Mouse (Mus musculus) small intestine, adult 2 months (tissue): Measurements from ENCODE around the gene Lima1. TPM values are rescaled to one million over a fixed set of nuclear protein-coding genes. Genes with fewer than 3 reads are reported as not detected.
A peak's percentile ranks its signal among the peaks of the same experiment; 100 is the strongest.
"Not testable (repeated sequence)": the region's sequence is repeated elsewhere in the genome, so short reads cannot be mapped to it uniquely, and the experiment has no call there.

Experiments used
- H3K27ac ChIP-seq: fragments of 200-500 bp; 2 replicates; pipeline ENCODE4 v1.5.1; 2012; ENCODE audit warnings: low read depth, low read length, control low read depth, inconsistent platforms; ENCODE audit not compliant: insufficient read depth
- H3K27me3 ChIP-seq: fragments of 200-500 bp; 2 replicates; pipeline ENCODE4 v1.6.1; 2012; ENCODE audit warnings: mild to moderate bottlenecking, moderate library complexity, low read length, inconsistent platforms; ENCODE audit not compliant: control insufficient read depth, insufficient read depth
- H3K36me3 ChIP-seq: fragments of 200-500 bp; 2 replicates; pipeline ENCODE4 v1.6.1; 2012; ENCODE audit warnings: mild to moderate bottlenecking, low read length, control low read depth, inconsistent platforms; ENCODE audit not compliant: control insufficient read depth, insufficient read depth
- H3K4me1 ChIP-seq: fragments of 200-500 bp; 2 replicates; pipeline ENCODE4 v1.6.1; 2012; ENCODE audit warnings: low read length, inconsistent platforms, mixed read lengths; ENCODE audit not compliant: control insufficient read depth, insufficient read depth, insufficient read length
- H3K4me3 ChIP-seq: fragments of 200-500 bp; 2 replicates; pipeline ENCODE4 v1.5.1; 2012; ENCODE audit warnings: low read depth, mild to moderate bottlenecking, control low read depth, inconsistent platforms, low read length, moderate library complexity
- CTCF ChIP-seq: fragments of 200-500 bp; IDR thresholded peaks from 2 replicates; pipeline ENCODE4 v1.5.1; 2012; ENCODE audit warnings: low read depth, mild to moderate bottlenecking, control low read depth, inconsistent platforms, low read length, moderate library complexity, mixed read lengths; ENCODE audit not compliant: insufficient replicate concordance, insufficient read length; ENCODE audit errors: extremely low read depth
- POLR2A ChIP-seq: fragments of 200-500 bp; IDR thresholded peaks from 2 replicates; pipeline ENCODE4 v1.6.1; 2012; ENCODE audit warnings: low read depth, mild to moderate bottlenecking, control low read depth, inconsistent platforms, low read length, moderate library complexity
- WGBS: fragments of 180-500 bp; shearing (Covaris S2); methylation state at CpG from one replicate; pipeline ENCODE4 v1.1.7; 2018; 5-methylcytosine and 5-hydroxymethylcytosine counted together
- polyA plus RNA-seq: library from polyadenylated mRNA; depleted of rRNA; stranded (reverse); fragments of >200 nt; gene quantifications from 2 replicates; pipeline ENCODE4 v1.2.3, GENCODE M21; 2012

The Lima1 gene
- polyA plus RNA-seq, 1 experiment = 47.7 TPM

DNA sequence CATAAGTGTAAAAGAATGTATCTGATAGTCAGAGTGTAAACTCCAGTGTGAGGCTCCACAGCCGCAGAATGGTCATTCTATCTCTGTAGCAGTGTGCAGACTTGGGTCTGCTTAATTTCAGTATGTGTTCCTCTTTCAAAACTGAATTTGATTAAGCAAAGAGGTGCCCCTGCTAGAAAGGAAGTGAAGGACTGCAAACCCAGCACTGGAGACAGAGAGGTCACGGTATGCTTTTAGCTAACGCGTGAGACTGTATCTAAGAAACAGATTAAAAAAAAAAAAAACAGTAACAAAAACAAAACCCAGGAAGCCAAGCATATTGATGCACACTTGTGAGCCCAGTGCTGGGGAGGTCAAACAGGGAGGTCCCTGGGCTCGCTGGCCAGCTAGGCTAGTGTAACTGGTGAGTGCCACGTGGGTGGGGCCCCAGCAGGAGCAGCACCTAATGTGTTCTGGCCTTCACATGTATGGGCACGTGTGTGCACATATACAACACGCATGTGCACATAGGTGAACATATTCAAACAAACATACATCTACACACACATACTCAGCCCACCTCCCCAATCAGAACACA lies 51.8 kb downstream of the Lima1 start:
- no peak for TF ChIP-seq POLR2A
- TF ChIP-seq CTCF = no peak
- 66% methylated on average over 8 of the region's 8 CpGs for WGBS
- H3K27me3 ChIP-seq = no peaks in the 10 kb centered on the region
- H3K27ac ChIP-seq = no peak overlapping the region
- H3K4me1 ChIP-seq = peaks cover 2% of the 10 kb centered on the region
- H3K36me3 ChIP-seq = peaks cover 37% of the 10 kb centered on the region
- H3K4me3 ChIP-seq = no peak overlapping the region

DNA sequence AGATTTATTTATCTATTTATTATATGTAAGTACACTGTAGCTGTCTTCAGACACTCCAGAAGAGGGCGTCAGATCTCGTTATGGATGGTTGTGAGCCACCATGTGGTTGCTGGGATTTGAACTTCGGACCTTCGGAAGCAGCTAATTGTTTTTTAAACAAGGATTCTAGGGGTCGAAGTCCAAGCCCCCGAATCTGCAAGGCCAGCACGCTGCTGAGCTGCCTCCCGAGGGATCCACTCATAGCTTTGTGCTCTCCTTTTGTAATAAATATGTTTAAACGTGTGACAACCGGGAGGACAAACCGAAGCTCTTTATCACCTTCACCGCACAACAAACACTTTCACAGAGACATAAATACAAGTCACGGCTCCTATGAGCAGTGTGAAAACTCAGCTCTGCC lies 52.8 kb downstream of the Lima1 start:
- not testable (repeated sequence) for H3K27ac ChIP-seq, H3K4me1 ChIP-seq, H3K4me3 ChIP-seq, H3K27me3 ChIP-seq
- peaks cover 42% of the 10 kb centered on the region for H3K36me3 ChIP-seq
- WGBS = 66% methylated on average over 13 of the region's 13 CpGs

DNA sequence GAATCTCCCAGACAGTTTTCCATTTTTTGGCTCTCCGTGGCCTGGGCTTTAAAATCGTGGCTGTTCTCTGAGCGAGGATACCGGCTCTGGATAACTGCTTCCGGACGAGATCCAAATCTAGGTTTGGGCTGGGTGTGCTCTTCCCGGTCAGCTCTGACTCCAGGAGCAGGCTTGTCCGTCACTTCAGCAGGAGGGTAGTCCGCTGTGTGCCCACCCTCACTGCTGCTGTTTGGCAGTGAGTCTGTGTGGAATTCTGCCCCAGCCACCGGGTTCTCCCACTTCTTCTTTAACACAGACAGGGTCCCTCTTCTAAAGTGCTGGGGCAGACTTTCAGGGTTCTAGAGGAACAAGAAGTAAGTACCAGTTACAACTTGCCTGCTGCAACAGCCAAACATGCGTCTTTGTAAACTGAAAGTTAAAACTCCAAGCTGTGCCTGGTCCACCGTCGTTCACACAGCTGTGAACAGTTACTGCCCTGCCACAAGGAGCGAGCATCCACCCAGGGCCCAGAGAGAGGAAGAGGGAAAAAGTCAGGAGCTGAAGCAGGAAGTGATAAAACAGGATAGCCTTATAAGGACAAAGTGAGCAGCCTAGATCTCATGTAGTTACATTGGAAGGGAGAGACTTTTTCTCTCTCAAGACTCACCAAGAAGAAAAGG lies 55.5 kb downstream of the Lima1 start:
- WGBS = 53% methylated on average over 14 of the region's 14 CpGs
- TF ChIP-seq POLR2A = peak; percentile 66; the same call in 1 of the 2 replicates
- no peak for TF ChIP-seq CTCF
- no peaks in the 10 kb centered on the region for H3K27me3 ChIP-seq
- H3K36me3 ChIP-seq = peaks cover 41% of the 10 kb centered on the region
- peak overlapping the region; percentile 62 for H3K4me3 ChIP-seq
- H3K4me1 ChIP-seq = peaks cover 2% of the 10 kb centered on the region; the same call in 1 of the 2 replicates
- H3K27ac ChIP-seq = peak overlapping the region; percentile 48

DNA sequence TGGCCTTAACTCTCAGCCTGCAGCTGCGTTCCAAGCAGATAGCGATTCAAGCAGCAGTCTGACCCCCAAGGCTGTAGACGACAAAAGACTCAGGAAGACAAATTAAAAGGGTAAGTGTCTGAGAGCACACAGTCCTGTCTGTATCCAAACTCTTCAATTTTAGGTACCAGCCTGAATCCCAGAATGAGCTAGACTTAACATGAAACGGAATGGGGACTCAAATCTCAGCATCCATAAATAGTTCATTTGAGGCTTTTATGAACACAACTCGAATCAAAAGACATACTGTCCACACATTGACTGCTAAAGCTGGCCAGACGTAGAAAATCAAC lies 56.2 kb downstream of the Lima1 start:
- TF ChIP-seq POLR2A (no peak), CTCF (no peak)
- 72% methylated on average over 6 of the region's 6 CpGs for WGBS
- H3K4me3 ChIP-seq = peak overlapping the region; percentile 32
- H3K27me3 ChIP-seq = no peaks in the 10 kb centered on the region
- H3K36me3 ChIP-seq = peaks cover 40% of the 10 kb centered on the region
- H3K27ac ChIP-seq = peak overlapping the region; percentile 48
- H3K4me1 ChIP-seq = peaks cover 2% of the 10 kb centered on the region; the same call in 1 of the 2 replicates

DNA sequence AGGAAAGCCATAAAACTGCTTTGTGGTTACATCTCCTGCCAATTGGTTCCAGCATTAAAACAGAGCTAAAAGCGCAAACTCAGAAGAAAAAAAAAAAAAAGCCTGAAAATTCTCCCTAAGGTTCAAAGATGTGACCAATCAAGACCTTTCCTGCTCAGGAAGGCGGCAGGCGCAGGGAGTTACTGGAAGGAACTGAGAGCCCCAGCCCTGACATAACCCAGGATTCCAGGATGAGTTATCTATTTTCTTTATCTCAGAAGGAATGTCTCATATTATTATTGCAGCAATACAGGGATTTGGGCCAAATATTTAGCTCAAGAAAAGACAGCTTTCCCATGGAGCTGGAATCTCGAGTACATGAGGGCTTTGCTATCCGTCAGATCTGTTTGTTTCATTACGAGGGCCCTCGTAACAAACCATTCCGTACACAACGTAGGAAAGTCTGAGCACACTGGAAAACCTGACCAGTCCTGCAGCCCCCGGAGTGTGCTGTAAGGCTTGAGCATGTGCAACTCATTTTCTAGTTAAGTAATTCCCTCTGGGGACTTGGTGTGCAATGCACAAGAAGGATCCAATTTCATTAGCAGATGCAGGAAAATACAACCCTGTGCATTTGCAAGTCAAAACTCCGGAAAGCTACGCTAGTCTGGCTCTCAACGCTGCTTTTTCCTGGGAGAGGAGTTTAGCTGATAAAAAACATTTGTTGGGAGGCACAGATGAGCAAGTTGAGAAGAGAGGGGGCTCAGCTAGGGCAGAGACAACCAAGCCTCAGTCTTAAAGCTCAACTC lies 56.7 kb downstream of the Lima1 start:
- WGBS = 62% methylated on average over 13 of the region's 13 CpGs
- Histone ChIP-seq H3K36me3 (peaks cover 41% of the 10 kb centered on the region), H3K4me3 (peak overlapping the region; percentile 32), H3K27me3 (no peaks in the 10 kb centered on the region), H3K27ac (peak overlapping the region; percentile 48), H3K4me1 (peaks cover under 1% of the 10 kb centered on the region; the same call in 1 of the 2 replicates)
- no peak for TF ChIP-seq POLR2A
- TF ChIP-seq CTCF = no peak

DNA sequence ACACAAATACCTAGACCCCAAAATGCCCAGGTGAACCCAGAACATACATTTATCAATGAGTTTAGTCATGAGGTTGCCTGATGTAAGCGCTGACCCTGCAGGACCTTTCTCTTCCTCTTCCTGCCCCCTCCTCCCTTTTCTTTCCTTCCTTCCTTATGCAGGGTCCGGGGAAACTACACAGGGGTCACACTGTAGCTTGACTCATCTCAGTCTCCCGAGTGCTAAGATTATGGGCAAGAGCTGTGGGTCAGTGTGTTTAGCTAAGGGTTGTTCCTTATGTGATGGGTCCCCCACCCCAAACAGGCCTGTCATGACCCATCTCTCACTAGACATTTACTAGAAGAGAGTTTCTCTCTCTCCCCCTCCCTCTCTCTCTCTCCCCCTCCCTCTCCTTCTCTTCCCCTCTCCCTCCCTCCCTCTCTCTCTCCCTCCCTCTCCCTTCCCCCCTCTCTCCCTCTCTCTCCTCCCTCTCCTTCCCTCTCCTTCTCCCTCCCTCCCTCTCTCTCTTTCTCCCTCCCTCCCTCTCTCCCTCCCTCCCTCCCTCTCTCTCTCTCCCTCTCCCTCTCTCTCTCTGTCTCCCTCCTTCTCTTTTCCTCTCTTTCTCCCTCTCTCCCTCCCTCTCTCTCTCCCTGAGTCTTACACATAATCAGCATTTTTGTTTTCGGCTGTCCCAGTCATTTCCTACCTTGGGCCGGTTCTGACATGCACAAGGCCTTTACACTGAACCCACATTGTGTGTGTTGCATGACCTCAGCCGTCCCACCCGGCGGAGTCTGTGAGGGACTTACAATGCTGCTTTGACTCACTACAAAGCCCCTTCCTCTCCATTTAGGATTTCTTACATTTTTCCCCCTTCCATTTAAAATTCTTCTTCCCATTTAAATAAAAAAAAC lies 57.7 kb downstream of the Lima1 start:
- Histone ChIP-seq H3K4me3 (peak overlapping the region; percentile 49), H3K4me1 (no peaks in the 10 kb centered on the region), H3K27ac (peak overlapping the region; percentile 75), H3K36me3 (peaks cover 46% of the 10 kb centered on the region), H3K27me3 (no peaks in the 10 kb centered on the region)
- TF ChIP-seq CTCF (no peak), POLR2A (no peak)
- 55% methylated on average over 8 of the region's 8 CpGs for WGBS

DNA sequence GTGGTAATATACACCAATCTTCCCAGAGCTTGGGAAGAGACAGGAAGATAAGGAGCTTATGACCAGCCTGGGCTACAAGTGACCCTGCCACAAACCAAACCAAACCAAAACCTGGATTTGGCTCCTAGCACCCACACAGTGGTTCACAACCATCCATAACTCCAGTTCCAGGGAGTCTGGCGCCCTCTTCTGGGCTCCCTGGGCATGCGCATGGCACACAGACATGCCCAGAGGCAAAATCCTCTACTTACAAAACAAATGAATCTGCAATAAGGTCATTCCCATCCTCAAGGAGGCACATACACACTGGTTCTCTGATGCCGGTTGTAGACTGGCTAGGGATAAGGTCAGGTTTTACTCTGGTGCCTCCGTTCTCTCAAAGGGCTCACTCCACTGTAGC lies 59.3 kb downstream of the Lima1 start:
- H3K4me3 ChIP-seq = no peak overlapping the region
- peaks cover 55% of the 10 kb centered on the region for H3K36me3 ChIP-seq
- no peak overlapping the region for H3K27ac ChIP-seq
- TF ChIP-seq POLR2A (no peak), CTCF (peak; percentile 61; the same call in 1 of the 2 replicates)
- peaks cover 5% of the 10 kb centered on the region; the same call in 1 of the 2 replicates for H3K4me1 ChIP-seq
- 96% methylated on average over 4 of the region's 4 CpGs for WGBS
- no peaks in the 10 kb centered on the region for H3K27me3 ChIP-seq
